Mouse (Mus musculus): Measurements from ENCODE around the gene Plekhm1. TPM values are rescaled to one million over a fixed set of nuclear protein-coding genes. Genes with fewer than 3 reads are reported as not detected.
"Not testable (repeated sequence)": the region's sequence is repeated elsewhere in the genome, so short reads cannot be mapped to it uniquely, and the experiment has no call there.

The Plekhm1 gene
- total RNA-seq, 2 experiments from 2014 or later = 18.0 TPM

DNA sequence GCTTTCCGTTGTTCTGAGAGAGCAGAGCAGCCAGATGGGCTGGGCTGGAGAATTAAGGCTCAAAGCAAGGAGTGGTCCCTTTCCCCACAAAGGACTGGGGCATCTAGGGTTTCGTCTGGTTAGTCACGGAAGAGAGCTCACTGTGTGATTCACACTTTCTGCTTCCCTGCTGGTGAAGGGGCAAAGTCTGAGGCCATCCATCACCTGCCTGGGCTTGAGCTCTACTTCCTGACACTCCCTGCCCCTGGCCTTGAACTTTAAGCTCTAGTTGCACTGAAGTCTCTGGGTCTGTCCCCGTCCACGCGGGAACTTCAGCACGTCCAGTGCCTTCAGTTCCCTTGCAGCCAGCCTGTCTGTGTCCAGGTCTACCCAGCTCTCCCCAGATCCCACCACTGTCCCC lies 71.8 kb downstream of the Plekhm1 start:
- DNase-seq (ENCODE audit: low spot score in 2 of 2) = no peak

DNA sequence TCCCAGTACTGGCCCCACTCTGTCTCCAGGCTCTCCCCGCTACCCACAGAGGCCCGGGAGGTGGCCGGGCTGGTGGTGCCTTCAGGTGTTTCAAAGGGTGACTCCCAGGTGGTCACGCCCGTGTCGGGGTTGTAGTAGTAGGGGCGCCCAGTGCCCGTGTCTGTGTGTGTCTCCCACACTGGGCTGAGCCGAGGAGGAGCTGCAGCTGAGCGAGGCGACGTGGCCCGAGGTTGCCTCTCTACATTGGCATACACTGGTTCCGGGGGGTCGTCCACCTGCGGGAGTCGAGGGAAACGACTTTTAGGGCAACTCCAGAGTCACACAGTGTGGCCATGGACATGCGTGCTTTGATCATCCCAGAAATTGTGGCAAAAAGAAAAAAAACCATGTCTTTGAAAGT lies 72.4 kb downstream of the Plekhm1 start:
- no peak for DNase-seq (ENCODE audit: low spot score in 2 of 2)

GRCm38 (mm10) chr11:103339414-103340119 lies 72.9 kb downstream of the Plekhm1 start:
- DNase-seq (ENCODE audit: low spot score in 2 of 2) = no peak

DNA sequence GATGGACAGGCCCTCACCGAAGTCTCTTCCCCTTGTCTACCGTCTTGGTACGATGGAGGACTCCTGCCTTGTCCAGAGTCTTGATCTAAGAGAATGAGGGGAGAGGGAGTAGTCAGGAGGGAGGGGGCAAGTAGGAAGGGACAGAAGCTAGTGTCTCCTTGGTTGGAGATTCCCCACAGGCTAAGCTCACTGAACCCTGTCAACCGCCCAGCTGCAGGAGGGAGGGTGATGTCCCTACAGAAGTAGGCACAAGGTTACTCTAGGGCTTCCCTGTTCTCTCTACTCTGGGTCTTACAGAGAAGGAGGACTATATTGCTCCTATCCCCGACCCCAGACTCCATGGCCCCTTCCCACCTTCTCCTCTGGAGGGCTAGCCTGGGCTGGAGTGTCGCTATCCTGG lies 73.8 kb downstream of the Plekhm1 start:
- no peak for DNase-seq (ENCODE audit: low spot score in 2 of 2)

GRCm38 (mm10) chr11:103338119-103338518 lies 74.4 kb downstream of the Plekhm1 start:
- DNase-seq (ENCODE audit: low spot score in 2 of 2) = no peak

GRCm38 (mm10) chr11:103337180-103337579 lies 75.3 kb downstream of the Plekhm1 start:
- no peak for DNase-seq (ENCODE audit: low spot score in 2 of 2)

GRCm38 (mm10) chr11:103335561-103335960 lies 76.9 kb downstream of the Plekhm1 start:
- DNase-seq (ENCODE audit: low spot score in 2 of 2) = no peak

DNA sequence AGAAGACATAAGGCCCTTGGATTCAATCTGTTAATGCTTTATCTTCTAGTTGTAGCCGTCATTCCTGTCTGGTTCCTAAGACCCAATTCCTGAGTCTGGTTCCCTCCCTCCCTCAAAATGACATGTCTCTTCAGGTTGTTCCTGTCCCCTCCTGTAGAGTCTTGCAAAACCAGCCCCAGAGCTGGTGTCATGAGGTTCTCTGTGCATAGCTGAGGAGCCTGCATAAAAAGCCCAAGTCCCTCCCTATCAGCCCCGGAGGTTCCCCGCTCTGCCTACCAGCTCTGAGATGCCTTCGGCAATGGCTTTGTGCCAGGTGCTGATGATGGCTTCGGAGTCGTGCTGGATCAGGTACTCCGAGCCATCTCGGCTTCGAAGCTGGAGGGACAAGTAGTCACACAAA lies 77.6 kb downstream of the Plekhm1 start:
- DNase-seq (ENCODE audit: low spot score in 2 of 2) = no peak

DNA sequence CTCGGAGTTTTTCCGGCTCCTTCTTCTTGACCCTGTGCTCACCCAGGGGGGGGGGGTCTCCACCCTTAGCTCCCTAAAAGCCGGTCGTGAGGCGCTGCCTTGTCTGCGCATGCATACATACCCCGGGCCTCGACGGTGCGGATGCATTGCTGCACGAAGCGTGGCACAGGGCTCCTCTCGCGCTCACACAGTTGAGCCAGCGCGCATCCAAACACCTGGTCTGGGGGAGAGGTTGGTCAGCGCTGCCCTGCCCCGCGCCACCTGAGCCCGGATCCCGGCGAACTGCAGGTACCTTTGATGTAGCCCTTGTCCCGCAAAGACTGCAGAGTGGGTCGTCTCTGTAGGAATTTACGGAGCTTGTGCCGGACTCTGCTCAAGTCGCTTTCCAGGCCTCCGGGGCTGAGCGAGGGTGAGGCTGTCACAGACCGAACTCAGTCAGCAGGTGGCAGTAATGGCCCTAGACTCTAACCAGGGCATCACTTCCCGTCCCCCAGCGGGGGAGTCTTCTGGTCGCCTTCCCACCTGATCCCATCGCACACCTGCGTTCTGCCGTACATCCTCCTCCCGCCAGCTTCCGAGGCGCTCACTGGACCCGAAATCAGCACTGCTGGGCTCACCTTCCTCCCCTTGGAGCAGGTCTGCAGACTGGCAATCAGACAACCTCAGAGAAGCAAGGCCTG lies 78.6 kb downstream of the Plekhm1 start:
- no peak for DNase-seq (ENCODE audit: low spot score in 2 of 2)

DNA sequence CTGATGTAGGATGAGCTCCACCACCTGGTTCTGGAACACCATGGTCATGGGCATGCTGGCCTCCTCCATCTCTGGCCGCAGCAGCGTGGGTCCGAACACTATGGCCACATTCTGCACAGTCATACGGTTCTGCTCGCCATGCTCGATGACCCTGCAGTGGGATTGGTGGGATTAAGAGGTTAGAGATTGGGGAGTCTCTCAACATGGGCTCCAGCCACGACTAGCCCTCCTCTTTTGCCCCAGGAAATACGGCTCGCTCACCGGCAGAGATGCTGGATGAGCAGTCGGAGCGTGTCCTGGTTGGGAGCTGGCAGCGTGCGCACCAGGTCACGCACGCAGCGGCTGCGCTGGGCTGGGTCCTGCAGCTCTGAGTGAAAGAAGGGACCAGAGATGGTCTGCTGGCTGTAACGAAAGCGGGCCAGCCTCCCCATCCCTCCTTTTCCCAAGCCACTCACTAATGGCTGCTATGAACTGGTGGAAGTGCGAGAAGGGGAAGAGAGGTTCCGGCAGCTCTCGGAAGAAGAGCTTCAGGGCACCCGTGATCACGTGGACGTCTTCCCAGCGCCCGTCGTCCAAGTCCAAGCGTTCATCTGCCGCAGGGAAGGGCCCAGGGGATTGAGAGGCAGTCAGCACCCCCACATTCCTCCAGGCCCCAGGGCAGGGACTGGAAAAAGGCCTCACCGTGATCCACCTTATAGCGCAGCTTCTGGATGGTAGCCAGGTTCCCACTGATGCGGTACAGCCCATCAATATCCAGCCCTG lies 79.4 kb downstream of the Plekhm1 start:
- no peak for DNase-seq (ENCODE audit: low spot score in 2 of 2)

DNA sequence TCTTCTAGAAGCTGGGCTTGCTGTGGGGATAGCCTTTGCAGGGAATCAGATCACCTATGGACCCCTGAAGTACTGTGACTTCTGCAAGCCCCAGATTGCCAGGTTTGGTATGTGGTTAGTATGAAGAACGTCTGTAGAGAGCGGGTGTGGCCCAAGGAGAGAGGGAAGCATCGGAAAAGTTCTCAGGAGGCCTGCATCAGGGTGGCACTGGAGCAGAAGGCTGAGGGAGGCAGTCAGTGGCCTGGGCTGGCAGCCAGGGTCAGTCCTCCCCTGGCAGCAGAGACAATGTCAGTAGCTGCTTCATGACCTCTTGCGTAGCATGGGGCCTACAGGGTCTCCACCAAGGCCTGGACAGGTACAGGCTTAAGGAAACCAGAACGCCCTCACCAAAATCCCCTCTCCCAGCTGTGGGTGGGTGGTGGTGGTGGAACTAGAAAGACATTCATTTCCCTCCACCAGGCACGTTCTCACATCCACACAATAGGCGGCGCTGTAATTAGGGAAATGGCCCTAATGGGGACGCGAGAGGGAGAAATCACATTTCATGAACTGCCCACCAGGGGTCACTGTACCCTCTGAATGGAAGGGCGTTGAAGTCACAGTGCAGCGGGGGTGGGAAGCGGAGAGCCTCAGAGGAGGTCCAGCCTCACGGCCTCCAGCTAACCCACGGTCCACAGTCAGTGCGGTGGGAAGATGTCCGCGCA lies 80.1 kb downstream of the Plekhm1 start:
- peak; percentile 51 to 66 for DNase-seq (ENCODE audit: low spot score in 2 of 2)

DNA sequence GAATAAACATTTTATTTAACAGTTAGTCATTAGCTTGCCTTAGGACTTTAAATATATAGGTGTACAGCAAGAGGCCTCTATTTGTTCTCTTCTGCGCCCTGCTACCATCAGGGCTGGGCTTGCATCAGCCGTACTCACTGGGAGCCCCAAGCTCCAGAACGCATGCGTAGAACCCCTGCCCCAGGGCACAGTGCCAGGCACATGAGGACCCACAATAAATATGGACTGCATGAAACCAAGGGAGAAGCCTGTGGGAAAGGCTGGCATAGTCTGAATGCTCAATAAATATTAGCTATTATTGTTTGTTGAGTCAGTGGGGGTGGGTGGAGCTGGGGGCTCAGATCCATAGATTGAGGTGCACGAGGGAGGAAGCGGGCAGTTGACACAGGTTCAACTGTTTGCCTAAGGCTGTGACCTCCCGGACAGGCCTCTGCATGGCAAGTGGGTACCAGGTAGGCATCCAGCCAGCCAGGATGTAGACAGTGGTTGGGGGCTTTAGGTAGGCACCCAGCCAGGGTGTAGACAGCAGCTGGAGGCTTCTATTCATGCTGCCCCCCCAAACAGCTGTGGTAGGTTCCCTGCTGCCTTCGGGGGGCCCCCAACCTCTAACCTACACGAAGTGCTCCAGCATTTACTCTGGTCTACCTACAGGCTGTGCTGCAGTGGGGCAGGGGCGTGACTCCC lies 80.8 kb downstream of the Plekhm1 start:
- DNase-seq (ENCODE audit: low spot score in 2 of 2) = no peak

DNA sequence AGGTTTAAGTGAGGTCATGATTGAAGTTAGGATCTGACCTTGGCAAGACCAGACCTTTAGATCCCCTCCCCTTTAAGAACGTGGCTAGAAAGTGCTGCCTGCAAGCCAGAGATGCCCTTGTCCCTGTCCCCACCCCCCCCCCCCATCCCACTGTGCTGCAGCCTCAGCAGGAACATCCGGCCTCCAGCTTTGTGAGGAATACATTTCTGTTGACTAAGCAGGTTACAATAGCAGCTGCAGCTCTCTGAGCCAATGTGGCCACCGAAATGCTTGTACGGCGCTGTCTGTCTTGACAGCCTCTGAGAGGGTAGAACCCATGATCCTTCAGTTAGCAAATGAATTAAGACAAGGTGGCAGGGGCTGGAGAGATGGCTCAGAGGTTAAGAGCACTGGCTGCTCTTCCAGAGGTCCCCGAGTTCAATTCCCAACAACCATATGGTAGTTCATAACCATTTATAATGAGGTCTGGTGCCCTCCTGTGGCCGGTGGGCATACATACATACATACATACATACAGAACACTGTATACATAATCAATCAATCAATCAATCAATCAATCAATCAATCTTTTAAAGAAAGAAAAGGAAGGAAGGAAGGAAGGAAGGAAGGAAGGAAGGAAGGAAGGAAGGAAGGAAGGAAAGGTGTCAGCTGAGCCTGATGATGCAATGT lies 81.7 kb downstream of the Plekhm1 start:
- DNase-seq (ENCODE audit: low spot score in 2 of 2) = no peak

DNA sequence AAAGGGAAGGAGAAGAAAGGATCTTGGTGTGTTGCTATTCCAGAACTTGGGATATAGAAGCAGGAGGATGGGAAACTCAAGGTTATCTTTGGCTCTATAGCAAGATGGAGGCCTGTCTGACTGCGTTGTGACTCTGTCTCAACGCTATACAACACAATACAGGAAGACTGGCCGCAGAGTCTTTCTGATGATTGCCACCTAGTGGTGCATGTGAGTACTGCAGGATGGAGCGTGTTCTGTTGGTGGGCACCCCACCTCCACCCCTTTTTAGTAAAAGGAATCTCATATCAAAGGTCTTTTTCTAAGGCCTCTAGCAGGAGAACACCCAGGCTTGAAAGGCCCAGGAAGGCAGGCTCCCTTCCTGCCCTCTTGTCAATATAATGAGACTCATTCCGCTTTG lies 85.5 kb downstream of the Plekhm1 start:
- DNase-seq (ENCODE audit: low spot score in 2 of 2) = peak in 1 of 2 experiments; percentile 52

- DNase-seq (ENCODE audit: low spot score in 2 of 2) = peak in 1 of 2 experiments; percentile 37
These were observed 87.3 kb downstream of the Plekhm1 start for GRCm38 (mm10) chr11:103325172-103325571.

DNA sequence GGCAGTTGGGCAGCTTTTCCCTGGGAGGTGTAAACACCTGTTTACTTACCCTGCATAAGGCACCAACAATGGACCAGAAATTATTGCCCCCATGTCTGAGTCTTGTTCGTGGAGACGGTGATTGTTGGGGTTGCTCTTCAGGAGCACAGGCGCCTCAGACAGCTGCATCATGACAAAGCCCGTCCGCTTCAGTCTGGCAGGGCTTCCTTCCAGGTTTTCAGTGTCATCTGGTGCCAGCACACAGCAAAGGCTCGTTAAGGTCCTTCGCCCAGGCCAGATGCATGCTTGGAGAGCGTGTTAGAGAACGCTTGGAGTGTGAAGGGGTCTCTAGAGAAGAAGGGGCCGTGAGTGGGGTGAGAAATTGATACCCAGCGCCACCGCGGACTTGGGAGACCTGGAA lies 87.8 kb downstream of the Plekhm1 start:
- DNase-seq (ENCODE audit: low spot score in 2 of 2) = no peak

- DNase-seq (ENCODE audit: low spot score in 2 of 2) = not testable (repeated sequence)
These were observed 89.7 kb downstream of the Plekhm1 start for GRCm38 (mm10) chr11:103322832-103323231.

DNA sequence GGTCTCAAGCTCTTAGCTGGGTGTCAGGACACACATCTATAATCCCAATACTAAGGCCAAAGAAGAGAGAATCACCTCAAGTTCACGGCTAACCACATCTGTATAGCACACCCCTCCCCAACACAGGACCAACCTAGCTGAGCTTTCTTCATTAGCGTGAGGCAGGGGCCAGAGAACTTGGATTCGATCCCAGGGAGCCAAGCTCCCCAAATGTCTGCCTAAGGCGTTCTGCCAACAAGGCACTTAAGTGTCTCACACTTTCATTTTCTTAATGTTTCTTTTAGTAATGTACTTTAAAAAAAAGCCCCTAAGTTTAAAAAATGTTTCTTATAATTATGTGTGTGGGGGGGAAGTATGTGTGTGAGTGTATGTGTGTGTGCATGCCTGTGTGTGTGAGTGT lies 91.8 kb downstream of the Plekhm1 start:
- no peak for DNase-seq (ENCODE audit: low spot score in 2 of 2)

DNA sequence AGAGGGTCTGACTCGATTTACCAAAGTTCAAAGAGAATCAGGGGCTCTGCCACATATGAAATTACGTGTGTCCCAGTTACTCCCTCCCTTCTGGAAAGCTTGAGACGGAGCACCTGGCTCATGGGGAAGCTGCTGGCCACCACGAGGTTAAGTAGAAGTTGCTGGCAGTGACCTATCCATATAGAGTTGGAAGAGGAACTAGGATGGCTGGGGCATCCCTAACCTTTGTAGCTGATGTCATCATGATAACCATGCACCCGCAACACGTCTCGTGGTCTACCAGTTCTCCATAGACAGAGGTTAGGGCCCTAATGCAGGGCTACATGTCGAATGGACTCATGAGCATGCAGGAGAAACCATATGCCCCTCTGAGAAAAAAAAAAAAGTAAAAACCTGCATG lies 92.3 kb downstream of the Plekhm1 start:
- DNase-seq (ENCODE audit: low spot score in 2 of 2) = no peak

GRCm38 (mm10) chr11:103318042-103318441 lies 94.4 kb downstream of the Plekhm1 start:
- DNase-seq (ENCODE audit: low spot score in 2 of 2) = no peak

Data from adrenal gland, postnatal 4 days (tissue).